Mouse (Mus musculus) c-Kit-negative CD71-positive TER-119-positive erythroid progenitor cells, embryonic 14.5 days (primary cell): ENCODE data around the gene Gpt2.

Experiments used
- DNase-seq: peaks from one replicate; pipeline ENCODE4 v3.0.0-alpha.2; 2013; ENCODE audit warnings: low read depth, low spot score

Gpt2 gene

GRCm38 (mm10) chr8:85526105-85526504, 33.7 kb downstream of the Gpt2 start:
- DNase-seq, result peak; percentile 30

GRCm38 (mm10) chr8:85528959-85529358, 36.6 kb downstream of the Gpt2 start:
- DNase-seq, result no peak

- DNase-seq, result no peak
Measured at GRCm38 (mm10) chr8:85530717-85531116, 38.3 kb downstream of the Gpt2 start.

- DNase-seq, result no peak
Measured at GRCm38 (mm10) chr8:85531471-85531870, 39.1 kb downstream of the Gpt2 start.

- no peak for DNase-seq
Measured at GRCm38 (mm10) chr8:85532843-85533242, 40.5 kb downstream of the Gpt2 start.

- no peak for DNase-seq
Measured at GRCm38 (mm10) chr8:85533434-85533833, 41.1 kb downstream of the Gpt2 start.

GRCm38 (mm10) chr8:85534163-85534562, 41.8 kb downstream of the Gpt2 start:
- DNase-seq, result no peak

GRCm38 (mm10) chr8:85536332-85536731, 44.0 kb downstream of the Gpt2 start:
- no peak for DNase-seq

- no peak for DNase-seq
Measured at GRCm38 (mm10) chr8:85551934-85552333, 59.6 kb downstream of the Gpt2 start.

- peak; percentile 45 for DNase-seq
Measured at GRCm38 (mm10) chr8:85554391-85555180, 62.2 kb downstream of the Gpt2 start.

GRCm38 (mm10) chr8:85555181-85556145, 63.1 kb downstream of the Gpt2 start, which contains the start of gene Dnaja2:
TSS of gene Dnaja2 (minus strand) at chr8:85555344.
- DNase-seq, result peak; percentile 63

GRCm38 (mm10) chr8:85556986-85557600, 64.7 kb downstream of the Gpt2 start:
- no peak for DNase-seq

GRCm38 (mm10) chr8:85557601-85557986, 65.2 kb downstream of the Gpt2 start:
- peak; percentile 30 for DNase-seq

GRCm38 (mm10) chr8:85559201-85559600, 66.8 kb downstream of the Gpt2 start:
- DNase-seq, result no peak

GRCm38 (mm10) chr8:85559966-85560365, 67.6 kb downstream of the Gpt2 start:
- DNase-seq, result no peak

- DNase-seq, result no peak
Measured at GRCm38 (mm10) chr8:85563336-85563735, 71.0 kb downstream of the Gpt2 start.

- DNase-seq, result no peak
Measured at GRCm38 (mm10) chr8:85565186-85565585, 72.8 kb downstream of the Gpt2 start.

- DNase-seq, result no peak
Measured at GRCm38 (mm10) chr8:85567801-85568200, 75.4 kb downstream of the Gpt2 start.

GRCm38 (mm10) chr8:85570466-85570865, 78.1 kb downstream of the Gpt2 start:
- DNase-seq, result no peak

- DNase-seq, result no peak
Measured at GRCm38 (mm10) chr8:85573972-85574496, 81.7 kb downstream of the Gpt2 start.
